Mouse (Mus musculus) natural killer cell, adult 2 months (primary cell): Measurements from ENCODE around the gene Prm2.
A peak's percentile ranks its signal among the peaks of the same experiment; 100 is the strongest.
"Not testable (repeated sequence)": the region's sequence is repeated elsewhere in the genome, so short reads cannot be mapped to it uniquely, and the experiment has no call there.

ENCODE experiments used
- DNase-seq, 2 experiments: peaks; one replicate each; pipeline ENCODE4 v3.0.0; 2022; ENCODE audit warnings: low spot score in 2 of 2

Gene Prm2

GRCm38 (mm10) chr16:10812865-10813371, 17.0 kb upstream of the Prm2 start, which contains the start of gene Gm11172:
Gene Gm11172, plus strand, starts transcription at chr16:10812915.
- no peak for DNase-seq

GRCm38 (mm10) chr16:10810376-10810775, 14.4 kb upstream of the Prm2 start:
- no peak for DNase-seq

GRCm38 (mm10) chr16:10805789-10806527, 10.0 kb upstream of the Prm2 start, which contains the start of gene Prm1:
Gene Prm1, minus strand, starts transcription at chr16:10805839.
- DNase-seq, result no peak

- DNase-seq, result not testable (repeated sequence)
Observed at GRCm38 (mm10) chr16:10802420-10802819, 6.5 kb upstream of the Prm2 start.

- DNase-seq, result no peak
Observed at GRCm38 (mm10) chr16:10790702-10791101, 5.2 kb downstream of the Prm2 start, which contains the start of gene Prm3. Gene Prm3, minus strand, starts transcription at chr16:10790914.

- no peak for DNase-seq
Observed at GRCm38 (mm10) chr16:10788866-10789265, 7.1 kb downstream of the Prm2 start.

- DNase-seq, result no peak
Observed at GRCm38 (mm10) chr16:10788271-10788670, 7.7 kb downstream of the Prm2 start, which contains the start of gene Tnp2. Gene Tnp2, minus strand, starts transcription at chr16:10788660.

GRCm38 (mm10) chr16:10787548-10788058, 8.3 kb downstream of the Prm2 start:
- DNase-seq, result no peak

- DNase-seq, result no peak
Observed at GRCm38 (mm10) chr16:10786782-10787547, 9.0 kb downstream of the Prm2 start.

GRCm38 (mm10) chr16:10786288-10786687, 9.6 kb downstream of the Prm2 start:
- peak; percentile 80 to 84 for DNase-seq

- DNase-seq, result peak; percentile 88 to 90
Observed at GRCm38 (mm10) chr16:10785371-10786231, 10.3 kb downstream of the Prm2 start, which contains the start of gene Socs1. Gene Socs1, minus strand, starts transcription at chr16:10785536.

- peak; percentile 93 to 94 for DNase-seq
Observed at GRCm38 (mm10) chr16:10784793-10785370, 11.1 kb downstream of the Prm2 start.

GRCm38 (mm10) chr16:10783883-10784792, 11.8 kb downstream of the Prm2 start:
- peak; percentile 9 to 40 for DNase-seq

- no peak for DNase-seq
Observed at GRCm38 (mm10) chr16:10783451-10783850, 12.5 kb downstream of the Prm2 start.

GRCm38 (mm10) chr16:10783152-10783434, 12.8 kb downstream of the Prm2 start:
- DNase-seq, result peak; percentile 52 to 64

GRCm38 (mm10) chr16:10782377-10783151, 13.4 kb downstream of the Prm2 start:
- peak; percentile 34 to 50 for DNase-seq

GRCm38 (mm10) chr16:10781862-10782371, 14.0 kb downstream of the Prm2 start:
- peak; percentile 43 to 53 for DNase-seq

GRCm38 (mm10) chr16:10780631-10781120, 15.3 kb downstream of the Prm2 start:
- DNase-seq, result no peak
